Mouse (Mus musculus): ENCODE data around the gene Trpm1.

- TF ChIP-seq POLR2A (IDR thresholded peaks at IDR 0.05; ENCODE audit: insufficient read depth, low read depth, low read length), result no peak
- TF ChIP-seq CTCF (IDR thresholded peaks at IDR 0.05; ENCODE audit: insufficient read depth, low read depth, low read length), result no peak
These were observed 59.2 kb downstream of the Trpm1 start for GRCm38 (mm10) chr7:64212870-64213269.

Data from olfactory bulb, adult 2 months (tissue).